Mouse (Mus musculus) central nervous system, embryonic 11.5 days (tissue): ENCODE measurements around the gene Rhox4e. TPM values are rescaled to one million over a fixed set of nuclear protein-coding genes. Genes with fewer than 3 reads are reported as not detected.

Source experiments
- polyA plus RNA-seq: library from polyadenylated mRNA; depleted of rRNA; stranded (reverse); fragments of >200 nt; gene quantifications from 2 replicates; pipeline ENCODE4 v1.2.3, GENCODE M21; 2012; rRNA removed

Gene Rhox4e
- not detected in 2 replicates for polyA plus RNA-seq

DNA sequence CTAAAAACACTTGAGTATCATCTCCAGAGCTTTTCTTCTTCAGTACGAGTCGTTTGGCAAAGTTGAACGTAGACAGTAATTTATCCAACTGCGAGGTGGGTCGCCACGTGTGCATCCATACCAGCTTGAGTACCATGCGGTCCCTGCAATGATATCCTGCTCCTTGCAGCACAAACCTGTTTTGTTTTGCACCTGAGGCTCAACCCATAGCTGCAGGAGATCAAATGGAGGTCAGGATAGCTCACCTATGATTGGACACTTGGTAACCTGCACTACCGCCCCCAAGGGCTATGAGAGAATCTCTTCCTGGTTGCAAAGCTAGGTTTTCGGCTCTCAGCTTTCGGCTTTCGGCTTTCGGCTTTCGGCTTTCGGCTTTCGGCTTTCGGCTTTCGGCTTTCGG lies at the start of gene Rhox4e:
Rhox4e (plus strand) TSS at position 301 of the 400 bp plus-strand sequence.

DNA sequence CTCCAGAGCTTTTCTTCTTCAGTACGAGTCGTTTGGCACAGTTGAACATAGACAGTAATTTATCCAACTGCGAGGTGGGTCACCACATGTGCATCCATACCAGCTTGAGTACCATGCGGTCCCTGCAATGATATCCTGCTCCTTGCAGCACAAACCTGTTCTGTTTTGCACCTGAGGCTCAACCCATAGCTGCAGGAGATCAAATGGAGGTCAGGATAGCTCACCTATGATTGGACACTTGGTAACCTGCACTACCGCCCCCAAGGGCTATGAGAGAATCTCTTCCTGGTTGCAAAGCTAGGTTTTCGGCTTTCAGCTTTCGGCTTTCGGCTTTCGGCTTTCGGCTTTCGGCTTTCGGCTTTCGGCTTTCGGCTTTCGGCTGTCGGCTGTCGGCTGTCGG lies 43.2 kb upstream of the Rhox4e start, which contains the start of gene Rhox4d:
Rhox4d (plus strand) TSS at position 301 of the 400 bp plus-strand sequence.

DNA sequence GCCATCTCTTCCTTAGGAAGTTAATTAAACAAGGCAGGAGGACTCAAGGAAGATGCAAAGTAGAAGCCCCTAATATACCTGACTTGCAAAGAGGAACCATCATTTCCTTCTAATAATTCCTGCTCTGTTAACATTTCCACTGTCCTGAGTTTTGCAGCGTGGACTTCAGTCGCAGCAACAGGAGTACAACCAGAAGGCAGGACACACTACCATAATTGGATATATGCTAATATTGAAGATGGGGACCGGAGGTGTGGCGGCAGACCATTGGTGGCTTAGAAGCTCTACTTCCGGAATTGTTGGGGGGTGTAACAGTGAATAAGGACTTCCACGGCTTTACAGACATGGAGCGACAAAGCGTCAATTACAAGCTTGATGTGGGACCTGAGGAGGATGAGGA lies 27.1 kb upstream of the Rhox4e start, which contains the start of gene Rhox2e:
Rhox2e (plus strand) TSS at position 301 of the 400 bp plus-strand sequence.

DNA sequence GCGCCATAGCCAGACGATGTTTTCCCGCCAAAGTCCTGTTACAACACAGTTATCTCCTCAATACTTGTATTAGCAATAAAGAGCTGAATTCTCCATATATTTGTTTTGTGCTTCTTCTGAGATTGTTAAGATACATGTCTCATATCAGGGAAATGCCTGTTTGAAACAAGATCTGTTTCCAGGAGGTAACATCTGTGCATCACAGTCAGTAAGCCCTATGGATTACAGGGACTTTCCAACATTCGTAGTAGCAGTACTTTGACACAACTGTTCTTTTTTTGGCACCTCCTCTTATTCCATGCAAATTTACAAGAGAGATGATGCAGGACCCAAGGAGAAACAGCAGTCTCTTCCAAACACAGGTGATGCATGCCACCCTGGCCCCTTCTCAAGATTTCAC lies 15.5 kb upstream of the Rhox4e start, which contains the start of gene Rhox3e:
Rhox3e (plus strand) TSS at position 301 of the 400 bp plus-strand sequence.

DNA sequence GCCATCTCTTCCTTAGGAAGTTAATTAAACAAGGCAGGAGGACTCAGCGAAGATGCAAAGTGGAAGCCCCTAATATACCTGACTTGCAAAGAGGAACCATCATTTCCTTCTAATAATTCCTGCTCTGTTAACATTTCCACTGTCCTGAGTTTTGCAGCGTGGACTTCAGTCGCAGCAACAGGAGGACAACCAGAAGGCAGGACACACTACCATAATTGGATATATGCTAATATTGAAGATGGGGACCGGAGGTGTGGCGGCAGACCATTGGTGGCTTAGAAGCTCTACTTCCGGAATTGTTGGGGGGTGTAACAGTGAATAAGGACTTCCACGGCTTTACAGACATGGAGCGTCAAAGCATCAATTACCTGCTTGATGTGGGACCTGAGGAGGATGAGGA lies 13.9 kb downstream of the Rhox4e start, which contains the start of gene Rhox2f:
Rhox2f (plus strand) TSS at position 301 of the 400 bp plus-strand sequence.

DNA sequence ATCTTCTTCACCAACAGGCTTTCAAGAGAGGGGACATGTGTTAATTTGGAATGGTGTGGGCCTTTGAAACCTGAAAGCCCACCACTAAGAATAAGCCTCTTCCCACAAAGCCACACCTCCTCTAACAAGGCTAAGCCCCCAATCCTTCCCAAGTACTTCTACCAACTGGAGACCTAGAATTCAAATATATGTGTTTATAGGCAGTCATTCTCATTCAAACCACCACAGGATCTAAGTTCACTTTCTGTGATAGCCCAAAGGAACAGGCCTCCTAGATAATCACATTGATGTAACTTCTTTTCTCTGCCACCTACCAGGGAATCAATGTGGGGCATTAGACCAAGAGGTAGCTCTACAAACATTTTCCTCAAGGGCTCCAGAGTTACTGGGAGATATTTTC lies 23.5 kb downstream of the Rhox4e start, which contains the start of gene Rhox3f:
Rhox3f (plus strand) TSS at position 301 of the 400 bp plus-strand sequence.

DNA sequence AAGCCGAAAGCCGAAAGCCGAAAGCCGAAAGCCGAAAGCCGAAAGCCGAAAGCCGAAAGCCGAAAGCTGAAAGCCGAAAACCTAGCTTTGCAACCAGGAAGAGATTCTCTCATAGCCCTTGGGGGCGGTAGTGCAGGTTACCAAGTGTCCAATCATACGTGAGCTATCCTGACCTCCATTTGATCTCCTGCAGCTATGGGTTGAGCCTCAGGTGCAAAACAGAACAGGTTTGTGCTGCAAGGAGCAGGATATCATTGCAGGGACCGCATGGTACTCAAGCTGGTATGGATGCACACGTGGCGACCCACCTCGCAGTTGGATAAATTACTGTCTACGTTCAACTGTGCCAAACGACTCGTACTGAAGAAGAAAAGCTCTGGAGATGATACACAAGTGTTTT lies 50.4 kb downstream of the Rhox4e start, which contains the start of gene Rhox4f:
Rhox4f (minus strand) TSS at position 101 of the 400 bp plus-strand sequence.

Other genes with a start within 250 kb of the Rhox4e start
- not detected in 2 replicates for gene Rhox3a2, start 177.4 kb upstream of the Rhox4e start, polyA plus RNA-seq
- 0.35 and 1.6 TPM in 2 replicates for gene Rhox4a2, start 166.6 kb upstream of the Rhox4e start, polyA plus RNA-seq
- 0.21 and 0.82 TPM in 2 replicates for gene Rhox2b, start 145.3 kb upstream of the Rhox4e start, polyA plus RNA-seq
- gene Rhox4b, start 124.9 kb upstream of the Rhox4e start, polyA plus RNA-seq: 0.19 and 0.49 TPM in 2 replicates
- 0.66 and 1.4 TPM in 2 replicates for gene Rhox2c, start 103.7 kb upstream of the Rhox4e start, polyA plus RNA-seq
- 0.48 TPM in 1 of 2 replicates, not detected in the other for gene Rhox3c, start 98.8 kb upstream of the Rhox4e start, polyA plus RNA-seq
- not detected in 2 replicates for gene Rhox4c, start 77.1 kb upstream of the Rhox4e start, polyA plus RNA-seq
- gene Rhox2d, start 64.0 kb upstream of the Rhox4e start, polyA plus RNA-seq: 0.20 TPM in 1 of 2 replicates, not detected in the other
- 0.12 and 0.13 TPM in 2 replicates for gene Rhox4d, start 43.1 kb upstream of the Rhox4e start, polyA plus RNA-seq
- 0.16 TPM in 1 of 2 replicates, not detected in the other for gene Rhox2e, start 27.0 kb upstream of the Rhox4e start, polyA plus RNA-seq
- not detected in 2 replicates for gene Rhox3e, start 15.4 kb upstream of the Rhox4e start, polyA plus RNA-seq
- gene Rhox2f, start 14.0 kb downstream of the Rhox4e start, polyA plus RNA-seq: 0.15 and 0.30 TPM in 2 replicates
- not detected in 2 replicates for gene Rhox3f, start 23.6 kb downstream of the Rhox4e start, polyA plus RNA-seq
- not detected in 2 replicates for gene Rhox4f, start 50.3 kb downstream of the Rhox4e start, polyA plus RNA-seq
- gene Rhox3g, start 71.2 kb downstream of the Rhox4e start, polyA plus RNA-seq: not detected in 2 replicates
- not detected in 2 replicates for gene Rhox2g, start 86.1 kb downstream of the Rhox4e start, polyA plus RNA-seq
- 0.08 TPM in 1 of 2 replicates, not detected in the other for gene Rhox4g, start 93.9 kb downstream of the Rhox4e start, polyA plus RNA-seq
- gene Rhox3h, start 111.4 kb downstream of the Rhox4e start, polyA plus RNA-seq: not detected in 2 replicates
- gene Rhox2h, start 115.9 kb downstream of the Rhox4e start, polyA plus RNA-seq: not detected in 2 replicates
- gene Rhox5, start 247.4 kb downstream of the Rhox4e start, polyA plus RNA-seq: 2.4 and 3.0 TPM in 2 replicates